Mouse (Mus musculus) bone marrow macrophage, adult 2 months (primary cell): Measurements from ENCODE around the gene Schip1.

Experiments
- CTCF ChIP-seq: IDR thresholded peaks from 2 replicates; pipeline ENCODE4 v1.5.1; 2012; ENCODE audit warnings: low read depth, mild to moderate bottlenecking, low read length, moderate library complexity
- POLR2A ChIP-seq: IDR thresholded peaks from 2 replicates; pipeline ENCODE4 v1.6.1; 2012; ENCODE audit warnings: mild to moderate bottlenecking, low read depth, low read length, borderline replicate concordance

DNA sequence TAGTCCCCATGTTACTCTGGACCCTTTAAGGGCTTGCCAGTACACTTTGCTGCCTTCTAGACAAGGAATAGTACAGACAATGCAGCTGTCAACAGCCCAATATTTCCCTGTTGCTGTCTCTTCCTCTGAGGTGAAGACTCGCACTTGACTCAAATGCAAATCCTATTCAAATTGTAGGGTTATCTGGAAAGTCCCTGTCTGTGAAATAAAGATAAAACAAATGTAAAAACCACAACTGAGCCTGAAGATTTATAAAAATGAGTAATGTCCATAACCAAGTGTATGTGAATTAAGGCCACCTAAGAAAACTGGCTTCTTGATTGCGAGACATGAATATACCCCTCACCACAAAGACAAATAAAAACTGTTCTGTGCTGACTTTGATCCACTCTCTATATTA, 175.3 kb downstream of the Schip1 start:
- TF ChIP-seq POLR2A (no peak), CTCF (no peak)
